Mouse (Mus musculus): ENCODE measurements around the gene Akain1.

Gene Akain1

GRCm38 (mm10) chr17:69438990-69439491, at the start of gene Akain1:
Akain1 (plus strand) TSS chr17:69439326.
- DNase-seq (ENCODE audit: low spot score in 2 of 2) = peak; percentile 19

DNA sequence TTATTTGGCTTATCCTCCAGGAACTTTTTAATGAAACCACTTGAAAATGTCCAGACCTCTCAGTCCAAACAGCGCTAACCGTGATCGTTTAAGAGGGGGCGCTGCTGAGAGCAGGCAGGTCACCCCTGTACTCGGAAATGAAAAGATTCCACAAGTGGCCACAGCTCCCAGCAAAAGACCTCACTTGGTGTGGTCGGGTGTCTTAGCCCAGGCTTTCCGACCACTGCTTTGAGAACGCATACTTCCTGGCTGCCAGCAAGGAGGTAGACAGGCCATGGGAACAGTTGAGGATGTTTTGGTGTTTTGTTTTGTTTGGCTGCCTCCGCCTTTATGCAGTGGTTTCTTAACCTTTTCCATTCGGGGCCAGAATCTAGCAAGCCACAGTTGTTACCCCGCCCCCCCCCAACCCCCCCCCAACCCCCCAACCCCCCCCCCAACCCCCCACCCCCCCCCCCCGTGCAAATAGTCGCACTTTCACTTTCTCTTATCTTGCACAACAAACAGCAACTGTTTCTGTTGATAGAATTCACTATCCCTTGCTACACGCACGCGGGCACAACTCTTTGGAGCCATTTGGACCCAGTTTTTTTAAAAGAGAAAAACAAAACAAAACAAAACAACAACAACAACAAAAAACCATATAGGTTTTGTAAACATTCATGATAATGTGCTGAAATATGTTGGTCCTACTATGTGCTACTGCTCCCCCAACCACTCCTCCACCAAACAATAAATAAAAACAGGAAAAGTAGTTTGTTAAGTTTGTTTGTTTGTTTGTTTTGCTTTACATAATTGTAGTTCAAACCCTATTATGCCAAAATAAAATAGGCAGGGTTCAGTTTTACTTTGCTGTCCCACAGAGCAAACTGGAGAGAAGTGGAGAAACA, 42.7 kb upstream of the Akain1 start:
- DNase-seq (ENCODE audit: low spot score in 2 of 2) = peak; percentile 57 to 65

DNA sequence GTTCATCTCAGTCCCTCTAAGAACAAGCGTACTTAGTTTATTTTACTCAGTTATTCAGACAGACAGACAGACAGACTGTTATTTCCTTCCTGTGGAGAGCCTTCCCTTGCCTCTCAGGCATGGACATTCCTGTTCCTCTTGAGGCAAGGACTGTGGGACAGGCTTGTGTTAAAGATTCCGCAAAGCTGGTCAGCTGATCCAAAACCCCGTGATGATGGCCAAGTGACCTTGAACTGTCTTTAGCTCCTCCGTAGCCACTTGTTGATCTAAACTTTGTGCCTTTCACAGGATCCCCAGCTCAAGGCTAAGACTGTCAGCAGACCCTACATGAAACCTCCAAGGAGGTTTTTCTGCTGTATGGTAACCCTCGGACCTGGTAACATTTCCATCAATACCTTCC, 42.0 kb upstream of the Akain1 start:
- no peak for DNase-seq (ENCODE audit: low spot score in 2 of 2)

GRCm38 (mm10) chr17:69398092-69398491, 41.0 kb upstream of the Akain1 start:
- DNase-seq (ENCODE audit: low spot score in 2 of 2) = no peak

DNA sequence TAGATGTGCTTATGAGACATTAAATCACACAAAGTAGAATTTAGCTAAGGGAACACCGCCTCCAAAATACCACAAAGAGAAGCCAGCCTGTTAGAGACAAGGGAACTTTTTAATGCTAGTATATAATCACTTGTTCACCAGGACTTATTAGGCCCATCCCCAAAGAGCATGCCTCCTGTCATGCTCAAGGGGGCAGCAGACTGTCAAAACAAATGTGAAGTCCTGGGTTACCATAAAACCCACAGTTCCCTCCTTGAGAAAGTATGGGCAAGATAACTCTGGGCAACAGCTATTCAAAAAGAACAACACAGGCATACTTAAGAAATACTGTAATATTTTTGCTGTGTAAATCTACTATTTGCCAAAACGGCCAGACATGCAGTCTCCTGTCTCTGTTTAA, 38.0 kb upstream of the Akain1 start:
- no peak for DNase-seq (ENCODE audit: low spot score in 2 of 2)

- no peak for DNase-seq (ENCODE audit: low spot score in 2 of 2)
Measured at GRCm38 (mm10) chr17:69416163-69416562, 23.0 kb upstream of the Akain1 start.

DNA sequence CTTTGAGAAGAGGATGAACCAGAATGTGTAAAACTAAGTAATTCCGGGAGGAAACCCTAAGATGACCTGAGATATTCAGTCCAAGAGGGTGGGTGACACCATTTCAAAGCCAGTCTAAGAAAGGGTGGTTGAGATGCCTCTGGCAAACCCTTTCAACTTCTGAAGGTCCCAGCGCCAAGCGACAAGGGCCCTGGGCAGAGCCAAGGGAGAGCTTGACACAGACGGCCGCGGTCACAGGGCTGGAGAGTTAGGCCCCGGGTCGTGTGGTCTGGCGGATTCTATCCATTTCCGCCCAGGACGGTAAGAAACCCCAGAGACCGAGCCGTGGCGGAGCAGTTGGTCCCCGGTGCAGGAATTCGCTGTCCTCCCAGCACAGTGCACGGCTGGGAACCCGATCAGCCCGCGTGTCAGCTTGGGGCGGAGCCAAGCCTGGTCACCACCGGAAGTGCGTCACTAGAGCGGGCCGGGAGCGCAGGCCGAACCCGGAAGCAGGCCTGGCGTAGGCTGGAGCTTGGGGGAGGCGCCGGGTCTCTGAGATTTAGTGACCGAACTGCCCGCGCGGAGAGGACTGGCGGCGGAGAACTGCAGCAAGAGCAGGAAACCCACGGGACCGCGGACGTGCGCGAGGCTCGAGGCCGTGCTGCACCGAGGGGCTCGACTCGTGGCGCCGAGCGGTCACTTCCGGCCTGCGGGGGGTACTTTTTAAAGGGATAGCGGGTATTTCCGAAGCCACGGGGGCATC, 22.0 kb upstream of the Akain1 start:
- peak; percentile 94 to 96 for DNase-seq (ENCODE audit: low spot score in 2 of 2)

- no peak for DNase-seq (ENCODE audit: low spot score in 2 of 2)
Measured at GRCm38 (mm10) chr17:69417724-69418373, 21.3 kb upstream of the Akain1 start.

DNA sequence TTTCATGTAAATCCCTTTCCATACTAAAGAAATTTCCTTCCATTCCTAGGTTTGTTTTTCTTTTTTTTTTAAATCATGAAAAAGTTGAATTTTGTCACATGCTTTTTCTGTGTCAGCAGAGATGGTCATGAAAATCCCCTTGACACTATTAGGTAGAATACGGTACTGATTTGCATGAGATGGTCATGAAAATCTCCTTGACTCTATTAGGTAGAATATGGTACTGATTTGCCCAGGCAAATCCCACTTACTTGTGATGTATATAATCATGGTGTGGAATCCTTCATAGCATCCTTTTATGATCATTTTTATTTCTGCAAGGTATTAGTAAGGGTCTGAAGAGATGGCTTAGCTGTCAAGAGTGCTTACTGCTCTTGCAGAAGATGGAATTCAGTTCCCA, 17.5 kb upstream of the Akain1 start:
- no peak for DNase-seq (ENCODE audit: low spot score in 2 of 2)

DNA sequence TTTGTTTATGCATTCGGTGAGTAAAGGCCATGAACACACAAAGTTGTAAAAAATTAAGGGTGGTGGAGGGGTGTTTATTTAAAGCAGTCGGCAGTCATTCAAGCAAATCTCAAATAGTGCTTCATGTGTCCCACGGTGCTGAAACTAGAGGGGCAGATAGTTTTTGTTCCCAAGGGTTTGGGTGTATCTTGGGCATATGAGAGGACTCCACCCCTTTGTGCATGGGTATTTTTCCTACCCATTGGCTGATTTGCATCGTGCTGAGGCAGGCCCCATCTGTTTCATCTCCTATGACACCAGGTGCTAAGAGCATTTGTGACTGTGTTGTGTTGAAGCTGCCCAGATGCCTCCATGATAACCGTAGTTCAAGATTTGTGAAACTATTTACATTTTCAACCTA, 1.3 kb upstream of the Akain1 start:
- no peak for DNase-seq (ENCODE audit: low spot score in 2 of 2)

- no peak for DNase-seq (ENCODE audit: low spot score in 2 of 2)
Measured at GRCm38 (mm10) chr17:69438486-69438885, 640 bp upstream of the Akain1 start.

- no peak for DNase-seq (ENCODE audit: low spot score in 2 of 2)
Measured at GRCm38 (mm10) chr17:69439571-69440480, 700 bp downstream of the Akain1 start.

GRCm38 (mm10) chr17:69441041-69441440, 1.9 kb downstream of the Akain1 start:
- no peak for DNase-seq (ENCODE audit: low spot score in 2 of 2)

DNA sequence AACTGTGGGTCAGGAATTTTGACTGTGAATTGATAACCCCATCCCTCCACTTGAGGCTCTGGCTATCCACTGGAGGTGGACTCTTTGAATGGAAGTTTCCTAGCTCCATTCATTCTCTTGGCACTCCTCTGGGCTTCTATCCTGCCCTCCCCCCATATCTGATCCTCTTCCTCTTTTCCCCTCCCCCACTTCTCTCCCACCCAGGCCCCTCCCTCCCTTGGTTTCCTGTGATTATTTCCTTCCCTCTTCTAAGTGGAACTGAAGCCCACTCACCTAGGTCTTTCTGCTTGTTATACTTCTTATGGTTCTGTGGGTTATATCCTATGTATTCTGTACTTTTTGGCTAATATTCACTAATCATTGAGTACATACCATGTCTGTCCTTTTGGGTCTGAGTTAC, 9.6 kb downstream of the Akain1 start:
- DNase-seq (ENCODE audit: low spot score in 2 of 2) = no peak

DNA sequence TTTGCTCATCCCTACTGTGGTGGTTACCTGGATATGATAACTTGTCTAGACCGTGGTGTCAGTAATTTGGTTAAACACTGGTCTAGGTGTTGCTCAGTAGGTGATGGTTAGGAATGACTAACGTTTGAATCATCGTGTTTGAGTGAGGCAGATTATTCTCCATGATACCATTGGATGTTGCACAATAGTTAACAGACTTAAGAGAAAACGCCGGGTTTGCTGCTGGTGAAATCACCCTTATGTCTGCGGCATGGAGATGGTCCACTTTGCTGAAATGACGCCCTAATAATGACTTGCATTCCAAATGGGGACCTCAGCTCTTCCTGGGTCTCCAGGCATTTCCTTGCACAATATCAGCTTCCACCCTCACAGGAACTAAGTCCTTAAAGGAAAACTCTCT, 22.6 kb downstream of the Akain1 start:
- DNase-seq (ENCODE audit: low spot score in 2 of 2) = no peak

- DNase-seq (ENCODE audit: low spot score in 2 of 2) = no peak
Measured at GRCm38 (mm10) chr17:69463037-69463436, 23.9 kb downstream of the Akain1 start.

DNA sequence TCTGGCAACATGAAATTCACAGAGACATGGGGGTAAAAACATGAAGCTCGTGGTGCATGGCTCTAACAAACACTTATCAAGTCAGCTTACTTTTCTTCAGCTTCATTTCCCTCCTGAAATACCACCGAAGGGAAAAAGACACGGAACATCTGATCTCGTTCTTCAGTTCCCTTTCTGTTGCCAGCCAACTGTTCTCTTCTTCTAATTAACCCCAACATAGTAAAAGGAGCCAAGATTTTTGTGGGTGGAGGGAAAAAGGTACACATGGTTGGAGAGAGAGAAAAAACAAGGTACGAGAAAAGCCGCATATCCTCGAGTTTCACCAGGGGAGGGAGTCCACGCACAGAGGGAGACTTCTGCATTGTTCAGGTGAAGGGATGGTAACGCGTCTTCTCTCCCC, 32.0 kb downstream of the Akain1 start:
- DNase-seq (ENCODE audit: low spot score in 2 of 2) = no peak

DNA sequence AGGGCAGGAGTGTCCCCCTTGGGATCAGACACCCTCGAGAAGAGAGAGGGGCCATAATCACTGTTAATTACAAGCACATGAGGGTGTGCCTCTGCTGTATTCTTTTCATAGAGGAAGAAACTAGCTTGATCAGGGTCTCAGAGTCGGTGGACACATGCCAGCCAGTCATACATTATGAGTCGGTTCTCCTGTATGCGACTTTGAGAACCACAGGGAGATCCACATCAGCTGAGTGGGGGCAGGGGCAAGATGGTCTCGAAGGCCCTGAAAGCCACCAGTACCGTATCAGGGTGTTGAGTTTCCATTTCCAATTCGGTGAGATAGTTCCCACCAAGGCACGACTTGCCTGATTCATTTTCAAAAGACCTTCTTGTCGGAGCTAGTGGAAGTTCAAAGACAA, 33.3 kb downstream of the Akain1 start:
- no peak for DNase-seq (ENCODE audit: low spot score in 2 of 2)

GRCm38 (mm10) chr17:69474084-69474483, 35.0 kb downstream of the Akain1 start:
- no peak for DNase-seq (ENCODE audit: low spot score in 2 of 2)

DNA sequence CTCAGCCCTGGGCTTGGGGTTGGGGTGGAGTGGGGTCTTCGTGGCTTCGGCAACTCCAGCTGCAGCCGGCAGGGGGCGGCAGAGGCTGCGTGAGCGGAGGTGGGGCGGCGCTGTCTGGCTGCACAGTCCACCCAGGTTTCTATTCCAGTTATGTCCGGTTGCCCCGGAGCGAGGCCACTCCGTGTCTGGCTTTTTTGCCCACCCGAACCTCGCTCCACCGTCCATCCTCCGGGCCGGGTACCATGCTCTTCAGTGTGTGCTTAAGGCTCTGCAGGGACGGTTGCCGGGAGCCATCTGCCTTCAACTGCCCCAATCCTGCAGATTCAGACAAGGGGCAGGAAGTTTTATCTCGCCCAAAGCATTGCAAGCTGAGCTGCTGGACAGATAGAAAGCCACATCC, 36.3 kb downstream of the Akain1 start:
- peak; percentile 9 to 19 for DNase-seq (ENCODE audit: low spot score in 2 of 2)

- DNase-seq (ENCODE audit: low spot score in 2 of 2) = no peak
Measured at GRCm38 (mm10) chr17:69477526-69477925, 38.4 kb downstream of the Akain1 start.

Data from heart, adult 9 months (tissue).